Mouse (Mus musculus) cortical plate, adult 2 months (tissue): Measurements from ENCODE around the gene Olfr298. TPM values are rescaled to one million over a fixed set of nuclear protein-coding genes. Genes with fewer than 3 reads are reported as not detected.

Source experiments
- H3K27ac ChIP-seq: fragments of 200-500 bp; 2 replicates; pipeline ENCODE4 v1.5.1; 2012; ENCODE audit warnings: low read length, control low read depth, inconsistent platforms; ENCODE audit not compliant: insufficient read depth
- H3K4me1 ChIP-seq: fragments of 200-500 bp; 2 replicates; pipeline ENCODE4 v1.6.1; 2011; ENCODE audit warnings: low read length; ENCODE audit not compliant: control insufficient read depth, insufficient read depth
- H3K4me3 ChIP-seq: fragments of 200-500 bp; 2 replicates; pipeline ENCODE4 v1.5.1; 2011; ENCODE audit warnings: mild to moderate bottlenecking, low read length, control low read depth; ENCODE audit not compliant: insufficient read depth
- CTCF ChIP-seq: fragments of 200-500 bp; IDR thresholded peaks from 2 replicates; pipeline ENCODE4 v1.5.1; 2011; ENCODE audit warnings: mild to moderate bottlenecking, control low read depth, low read length; ENCODE audit not compliant: insufficient read depth; ENCODE audit errors: extremely low read depth
- POLR2A ChIP-seq: fragments of 200-500 bp; IDR thresholded peaks from 2 replicates; pipeline ENCODE4 v1.6.1; 2011; ENCODE audit warnings: mild to moderate bottlenecking, low read length, control low read depth; ENCODE audit not compliant: insufficient read depth; ENCODE audit errors: extremely low read depth
- polyA plus RNA-seq: library from polyadenylated mRNA; depleted of rRNA; stranded (reverse); fragments of >200 nt; gene quantifications from 2 replicates; pipeline ENCODE4 v1.2.3, GENCODE M21; 2012; rRNA removed

Gene Olfr298
- polyA plus RNA-seq = not detected in 2 replicates

- Histone ChIP-seq H3K4me3 (no peak within 1 kb of the TSS), H3K4me1 (no peaks in the 10 kb centered on the region), H3K27ac (no peak within 1 kb of the TSS)
- TF ChIP-seq CTCF = no peak
- no peak for TF ChIP-seq POLR2A
Measured at GRCm38 (mm10) chr7:86492384-86492783, at the start of gene Olfr298. Gene Olfr298 (minus strand): TSS chr7:86492484.

GRCm38 (mm10) chr7:86519668-86520067 is 27.4 kb upstream of the Olfr298 start, which contains the start of gene Olfr297:
Gene Olfr297 (plus strand): TSS chr7:86519968.
- TF ChIP-seq POLR2A (no peak), CTCF (no peak)
- no peak within 1 kb of the TSS for H3K4me3 ChIP-seq
- no peak within 1 kb of the TSS for H3K27ac ChIP-seq
- no peaks in the 10 kb centered on the region for H3K4me1 ChIP-seq

- H3K4me3 ChIP-seq = no peak within 1 kb of the TSS
- no peaks in the 10 kb centered on the region for H3K4me1 ChIP-seq
- TF ChIP-seq POLR2A (no peak), CTCF (no peak)
- no peak within 1 kb of the TSS for H3K27ac ChIP-seq
Measured at GRCm38 (mm10) chr7:86459621-86460020, 32.7 kb downstream of the Olfr298 start, which contains the start of gene Olfr299. Gene Olfr299 (plus strand): TSS chr7:86459921.

Other genes with a start within 250 kb of the Olfr298 start
- not detected in 2 replicates for gene Vmn2r76, start 246.2 kb downstream of the Olfr298 start, polyA plus RNA-seq
- gene Olfr310, start 215.3 kb downstream of the Olfr298 start, polyA plus RNA-seq = not detected in 2 replicates
- gene Olfr309, start 178.8 kb downstream of the Olfr298 start, polyA plus RNA-seq = not detected in 2 replicates
- not detected in 2 replicates for gene Olfr308, start 166.9 kb downstream of the Olfr298 start, polyA plus RNA-seq
- not detected in 2 replicates for gene Olfr307, start 154.9 kb downstream of the Olfr298 start, polyA plus RNA-seq
- gene Olfr305, start 125.6 kb downstream of the Olfr298 start, polyA plus RNA-seq = not detected in 2 replicates
- gene Olfr304, start 105.8 kb downstream of the Olfr298 start, polyA plus RNA-seq = not detected in 2 replicates
- not detected in 2 replicates for gene Olfr303, start 94.7 kb downstream of the Olfr298 start, polyA plus RNA-seq
- gene Olfr301, start 88.6 kb downstream of the Olfr298 start, polyA plus RNA-seq = not detected in 2 replicates
- not detected in 2 replicates for gene Olfr299, start 32.6 kb downstream of the Olfr298 start, polyA plus RNA-seq
- gene Olfr297, start 27.5 kb upstream of the Olfr298 start, polyA plus RNA-seq = not detected in 2 replicates
- gene Olfr295, start 91.4 kb upstream of the Olfr298 start, polyA plus RNA-seq = not detected in 2 replicates
- gene Olfr294, start 124.2 kb upstream of the Olfr298 start, polyA plus RNA-seq = not detected in 2 replicates
- not detected in 2 replicates for gene Olfr293, start 156.6 kb upstream of the Olfr298 start, polyA plus RNA-seq
- not detected in 2 replicates for gene Olfr292, start 195.8 kb upstream of the Olfr298 start, polyA plus RNA-seq